Mouse (Mus musculus) MN1 (cell line): ENCODE data around the gene Gpr68.
A peak's percentile ranks its signal among the peaks of the same experiment; 100 is the strongest.

ENCODE experiments used
- DNase-seq: peaks from one replicate; pipeline ENCODE4 v3.0.0-alpha.2; 2016; ENCODE audit warnings: low spot score

The Gpr68 gene

GRCm38 (mm10) chr12:100924646-100925339 is 16.8 kb upstream of the Gpr68 start:
- no peak for DNase-seq

- no peak for DNase-seq
Measured at GRCm38 (mm10) chr12:100910731-100911130, 2.7 kb upstream of the Gpr68 start.

- DNase-seq, result no peak
Measured at GRCm38 (mm10) chr12:100909765-100910164, 1.8 kb upstream of the Gpr68 start.

DNA sequence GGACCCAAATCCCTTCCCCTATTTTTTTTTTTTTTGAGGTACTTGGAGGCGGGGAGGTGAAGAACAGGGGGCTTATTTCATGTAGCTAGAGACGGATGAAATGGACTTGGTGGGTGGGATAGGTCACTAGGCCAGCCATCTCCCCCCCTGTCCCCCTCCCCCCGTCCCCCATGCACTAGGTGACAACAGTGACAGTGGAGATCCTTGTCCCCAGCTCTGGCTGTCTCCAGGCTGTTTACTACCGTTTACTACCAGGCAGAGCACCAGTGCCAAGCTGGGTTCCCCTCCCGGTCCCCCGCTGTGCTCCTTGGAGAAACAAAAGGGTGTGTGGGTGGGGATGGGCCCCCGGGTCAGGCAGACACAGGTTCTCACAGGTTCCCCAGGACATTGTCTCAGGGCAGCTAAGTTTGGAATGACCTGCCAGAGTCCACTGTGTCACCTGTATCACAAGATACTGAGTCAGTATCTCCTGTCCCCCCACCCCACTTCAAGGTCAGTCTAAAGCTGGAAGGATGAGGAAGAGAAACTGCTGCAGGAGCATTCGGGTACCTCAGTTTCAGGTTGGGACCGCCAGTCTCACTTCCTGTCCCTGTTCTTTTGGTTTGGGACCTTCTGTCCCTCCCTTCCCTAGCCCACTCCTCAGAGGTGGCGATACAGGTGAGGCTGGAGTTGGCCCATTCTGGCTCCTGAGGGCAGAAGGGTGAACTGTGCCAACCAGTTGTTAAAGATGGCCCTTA is 468 bp upstream of the Gpr68 start:
- no peak for DNase-seq

- no peak for DNase-seq
Measured at GRCm38 (mm10) chr12:100906861-100907260, 1.1 kb downstream of the Gpr68 start.

DNA sequence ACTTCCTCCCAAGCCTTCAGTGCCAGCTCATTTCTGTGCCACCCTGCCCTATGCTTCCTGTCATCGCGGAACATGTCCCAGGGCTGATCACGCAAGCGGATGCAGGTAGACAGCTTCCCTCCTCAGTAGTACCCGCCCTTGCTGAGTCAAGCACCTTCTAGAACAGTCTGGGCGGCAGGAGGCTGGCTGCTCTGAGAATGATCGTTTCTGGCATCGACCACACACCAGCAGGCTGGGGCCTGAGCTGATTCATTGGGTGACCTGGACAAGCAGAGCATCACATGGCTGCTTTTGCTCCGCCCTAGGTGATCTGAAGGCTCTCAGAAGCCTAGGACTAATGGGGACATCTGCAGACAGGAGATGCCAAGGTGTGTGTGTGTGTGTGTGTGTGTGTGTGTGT is 4.2 kb downstream of the Gpr68 start:
- no peak for DNase-seq

DNA sequence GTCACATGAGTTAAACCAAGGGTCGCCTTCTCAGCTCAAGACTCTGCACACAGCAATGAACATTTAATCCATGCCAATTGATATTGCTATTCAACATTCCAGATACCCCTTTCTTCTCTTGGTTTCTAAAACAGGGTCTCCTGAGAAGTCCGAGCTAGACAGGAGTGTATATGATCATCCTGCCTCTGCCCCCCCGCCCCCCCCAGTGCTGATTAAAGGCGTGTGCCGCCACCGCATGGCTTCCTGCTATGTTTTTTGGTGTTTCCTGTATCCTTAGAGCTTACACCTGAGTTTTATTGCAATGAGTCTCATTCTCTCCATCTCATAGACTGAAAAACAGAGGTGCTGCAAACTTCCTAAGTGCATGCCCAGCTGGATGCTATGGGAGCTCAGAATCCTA is 6.6 kb downstream of the Gpr68 start:
- DNase-seq, result no peak

DNA sequence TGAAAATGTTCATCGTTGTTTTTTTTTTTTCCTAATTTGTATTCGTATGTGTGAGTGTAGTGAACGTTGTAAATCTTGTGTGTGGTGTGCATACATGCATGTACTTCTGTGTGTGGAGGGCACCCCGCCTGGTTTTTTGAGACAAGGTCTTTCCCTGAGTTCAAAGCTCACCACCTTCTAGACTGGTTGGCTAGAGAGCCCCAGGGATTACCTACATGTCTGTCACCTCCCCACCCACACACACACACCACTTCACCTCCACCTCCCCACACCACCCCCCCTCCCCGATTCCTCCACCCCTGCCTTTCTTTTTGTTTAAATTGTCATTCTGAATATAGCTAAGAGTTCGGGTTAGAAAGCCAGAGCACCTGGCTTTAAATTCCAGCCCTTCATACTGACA is 7.1 kb downstream of the Gpr68 start:
- no peak for DNase-seq

DNA sequence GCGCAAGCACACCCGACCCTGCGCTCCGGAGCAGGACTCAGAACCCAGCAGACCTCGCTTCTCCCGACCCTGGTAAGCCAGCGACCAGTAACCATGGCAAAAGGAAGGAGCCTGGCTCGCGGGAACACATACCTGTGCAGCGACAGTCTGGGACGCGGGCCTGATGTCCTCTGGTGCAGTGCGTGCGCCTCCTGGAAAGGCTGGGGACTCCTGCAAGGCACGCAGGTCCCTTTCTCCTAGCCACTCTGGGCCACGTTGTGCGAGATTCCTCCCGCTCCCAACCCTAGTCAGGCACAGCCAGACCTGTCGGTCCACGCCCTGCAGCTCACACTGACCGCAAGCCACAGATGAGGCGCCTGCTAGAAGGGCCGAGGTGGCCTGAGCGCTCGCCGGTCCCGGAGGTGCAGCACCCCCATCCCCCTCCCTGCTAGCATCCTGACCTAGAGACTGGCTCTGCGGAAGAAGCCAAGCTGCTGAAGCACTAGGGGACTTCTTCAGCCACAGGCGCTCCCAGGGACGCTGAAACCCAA is 8.8 kb downstream of the Gpr68 start:
- no peak for DNase-seq

GRCm38 (mm10) chr12:100897736-100898650 is 10.0 kb downstream of the Gpr68 start:
- no peak for DNase-seq

DNA sequence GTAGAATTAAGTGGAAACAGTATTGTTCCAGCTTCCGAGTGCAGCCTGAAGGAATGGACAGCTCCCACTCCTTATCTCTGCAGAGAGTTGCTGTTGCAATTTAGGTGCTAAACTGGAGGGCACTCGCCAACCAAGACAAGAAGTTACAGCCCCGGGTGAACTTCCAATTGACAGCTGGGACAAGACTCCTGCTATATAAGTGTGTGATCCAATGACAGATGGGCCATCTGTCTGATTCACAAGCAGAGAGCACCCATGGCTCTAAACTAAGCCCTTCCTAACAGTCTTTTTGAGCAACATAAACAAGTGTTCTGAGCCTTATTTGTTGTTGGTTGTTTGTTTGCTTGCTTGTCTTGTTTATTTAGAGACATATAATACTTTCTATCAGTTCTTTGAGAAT is 11.3 kb downstream of the Gpr68 start:
- DNase-seq, result no peak

- DNase-seq, result peak; percentile 38
Measured at GRCm38 (mm10) chr12:100895504-100895903, 12.5 kb downstream of the Gpr68 start.

- DNase-seq, result no peak
Measured at GRCm38 (mm10) chr12:100890548-100890947, 17.4 kb downstream of the Gpr68 start.

DNA sequence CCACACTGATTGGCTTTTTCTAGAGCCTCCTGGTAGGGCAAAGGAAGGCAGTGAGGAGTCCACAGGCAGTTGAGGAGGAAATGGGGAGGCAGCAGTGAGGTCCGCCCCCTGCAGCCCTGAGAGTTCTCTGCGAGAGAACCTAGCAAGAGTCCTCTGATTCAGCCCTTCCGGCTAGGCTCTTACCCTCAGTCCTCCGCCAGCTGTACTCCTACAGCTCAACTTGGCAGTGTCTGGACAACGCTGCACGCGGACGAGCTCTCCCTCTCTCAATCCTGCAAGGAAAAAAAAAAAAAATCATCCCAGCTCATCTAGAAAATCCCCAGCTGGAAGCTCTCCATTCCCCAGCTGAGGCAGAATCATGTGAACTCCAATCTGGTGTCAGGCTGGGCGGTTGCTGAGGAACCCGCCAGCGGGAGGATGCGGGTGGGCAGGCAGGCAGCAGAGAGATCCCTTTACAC is 20.2 kb downstream of the Gpr68 start:
- no peak for DNase-seq

DNA sequence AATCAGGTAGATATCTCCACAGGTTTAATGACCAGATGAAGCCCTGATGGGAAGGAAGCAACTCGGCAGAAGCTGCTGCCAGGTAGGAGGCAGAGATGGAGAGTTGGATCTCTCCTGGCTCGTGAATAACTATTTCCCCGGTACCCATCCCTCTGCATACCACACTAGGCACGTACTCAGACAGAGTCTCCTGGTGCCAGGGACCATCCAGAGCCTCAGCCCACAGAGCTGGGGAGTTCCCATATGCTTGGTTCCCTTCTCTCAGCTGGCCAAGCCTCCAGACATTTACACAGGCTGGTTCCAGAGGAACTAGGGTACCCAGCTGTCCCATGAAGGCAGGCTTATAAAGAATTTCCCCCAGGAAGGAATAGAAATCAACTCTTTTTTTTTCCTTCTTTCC is 21.1 kb downstream of the Gpr68 start:
- no peak for DNase-seq

GRCm38 (mm10) chr12:100885585-100885984 is 22.4 kb downstream of the Gpr68 start:
- no peak for DNase-seq

GRCm38 (mm10) chr12:100883168-100883567 is 24.8 kb downstream of the Gpr68 start:
- DNase-seq, result no peak

DNA sequence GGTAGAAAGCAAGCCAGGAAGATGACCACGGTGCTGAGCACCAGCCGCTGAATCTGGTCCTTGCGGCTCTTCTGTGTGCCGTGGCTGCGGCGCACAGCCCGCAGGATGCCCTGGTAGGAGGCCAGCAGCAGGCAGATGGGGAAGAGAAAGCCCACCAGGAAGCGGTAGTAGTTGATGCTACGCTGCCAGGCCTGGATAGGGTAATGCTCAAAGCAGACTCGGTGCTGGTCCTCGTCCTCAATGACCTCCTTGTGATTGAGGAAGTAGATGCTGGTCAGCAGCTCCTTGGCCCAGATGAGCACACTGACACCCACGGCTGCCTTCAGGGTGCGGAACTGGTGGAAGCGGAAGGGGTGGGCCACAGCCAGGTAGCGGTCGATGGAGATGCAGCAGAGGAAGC is 29.4 kb downstream of the Gpr68 start:
- DNase-seq, result no peak

GRCm38 (mm10) chr12:100877936-100878335 is 30.1 kb downstream of the Gpr68 start:
- no peak for DNase-seq

DNA sequence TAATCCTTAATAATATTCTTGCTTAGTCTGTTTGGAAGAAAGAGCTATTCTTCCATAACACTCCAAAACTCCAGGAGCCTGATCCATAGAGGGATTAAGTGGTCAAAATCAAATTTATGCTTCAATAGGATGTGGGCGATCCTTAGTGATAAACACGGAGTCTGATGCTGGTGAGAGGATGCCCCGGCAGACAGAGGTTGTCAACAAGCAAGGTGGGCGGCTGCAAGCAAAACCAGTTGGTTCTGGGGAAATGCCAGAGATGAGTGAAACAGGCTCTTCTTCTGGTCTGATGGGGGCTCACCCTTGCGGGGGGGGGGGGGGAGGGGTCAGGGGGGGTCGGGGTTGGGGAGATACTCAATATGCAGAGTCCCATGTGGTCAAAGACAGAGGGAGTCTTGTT is 32.0 kb downstream of the Gpr68 start:
- no peak for DNase-seq

DNA sequence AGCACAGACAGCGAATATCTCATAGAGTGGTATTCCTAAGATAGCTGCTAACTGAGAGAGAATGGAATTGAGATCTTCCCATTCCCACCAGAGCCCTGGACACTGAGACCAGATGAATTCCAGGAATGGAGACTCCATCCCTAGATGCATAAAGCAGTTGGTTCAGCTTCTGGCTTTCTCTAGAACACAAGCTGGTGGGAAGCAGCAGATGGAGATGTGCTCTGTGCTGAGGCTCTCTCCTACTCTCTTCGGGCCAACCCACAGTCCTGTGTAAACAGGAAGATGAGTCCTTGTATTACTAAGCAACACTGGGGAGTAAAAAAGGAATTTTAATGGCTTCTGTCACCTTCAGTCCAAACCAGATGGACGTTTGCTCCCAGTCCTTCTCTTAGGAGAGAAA is 32.4 kb downstream of the Gpr68 start:
- DNase-seq, result no peak

DNA sequence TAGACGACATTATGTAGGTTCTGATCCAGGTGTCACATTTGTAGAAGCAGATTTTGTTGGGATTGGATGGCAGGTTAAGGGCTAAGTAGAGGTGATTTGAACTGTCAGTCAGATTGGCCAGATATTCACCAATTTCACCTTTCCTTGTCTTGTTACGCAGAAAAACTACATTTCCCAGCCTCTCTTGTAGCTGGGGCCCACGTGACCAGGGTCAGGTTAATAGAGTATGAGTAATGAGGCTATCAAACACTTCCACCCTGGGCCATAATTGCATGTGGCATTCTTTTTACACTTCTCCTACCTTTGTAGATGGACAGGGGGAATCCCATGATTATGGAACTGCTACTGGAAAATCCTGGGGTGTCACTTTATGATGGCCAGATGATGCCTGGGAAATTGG is 34.4 kb downstream of the Gpr68 start:
- DNase-seq, result no peak
